Mouse (Mus musculus) lung, postnatal 0 days (tissue): ENCODE measurements around the gene Tbc1d2b. TPM values are rescaled to one million over a fixed set of nuclear protein-coding genes. Genes with fewer than 3 reads are reported as not detected.

Experiments
- ATAC-seq: fragments of 200-750 bp; cut with Nextera tagmentation; 2 replicates; pipeline ENCODE4 v1.8.0; 2017; ENCODE audit warnings: moderate library complexity
- DNase-seq: peaks from one replicate; pipeline ENCODE4 v3.0.0-alpha.2; 2016; ENCODE audit warnings: low spot score
- H3K27ac ChIP-seq: fragments of 300-500 bp; sonication (generic); 2 replicates; pipeline ENCODE4 v1.5.1; 2014; ENCODE audit warnings: antibody characterized with exemption, mild to moderate bottlenecking, low read length, mixed read lengths
- H3K27me3 ChIP-seq: fragments of 300-500 bp; sonication (generic); replicated peaks from 2 replicates; pipeline ENCODE4 v1.6.1; 2014; ENCODE audit warnings: low read length, mixed read lengths; ENCODE audit not compliant: insufficient read depth
- H3K36me3 ChIP-seq: fragments of 300-500 bp; sonication (generic); 2 replicates; pipeline ENCODE4 v1.6.1; 2014; ENCODE audit warnings: low read length, mixed read lengths; ENCODE audit not compliant: insufficient read depth
- H3K4me1 ChIP-seq: fragments of 300-500 bp; sonication (generic); 2 replicates; pipeline ENCODE4 v1.6.1; 2014; ENCODE audit warnings: antibody characterized with exemption, low read depth, low read length, mixed read lengths; ENCODE audit not compliant: insufficient read depth
- H3K4me2 ChIP-seq: fragments of 300-500 bp; sonication (generic); replicated peaks from 2 replicates; pipeline ENCODE4 v1.6.1; 2014; ENCODE audit warnings: low read depth, mild to moderate bottlenecking, low read length, moderate library complexity, mixed read lengths
- H3K4me3 ChIP-seq: fragments of 300-500 bp; sonication (generic); 2 replicates; pipeline ENCODE4 v1.5.1; 2014; ENCODE audit warnings: low read depth, low read length
- H3K9ac ChIP-seq: fragments of 300-500 bp; sonication (generic); replicated peaks from 2 replicates; pipeline ENCODE4 v1.6.1; 2014; ENCODE audit warnings: low read depth, mild to moderate bottlenecking
- H3K9me3 ChIP-seq: fragments of 300-500 bp; sonication (generic); 2 replicates; pipeline ENCODE4 v1.6.1; 2016; ENCODE audit warnings: low read length, mixed read lengths
- CTCF ChIP-seq: IDR thresholded peaks from 2 replicates; pipeline ENCODE4 v1.5.1; 2016; ENCODE audit warnings: antibody characterized with exemption, mild to moderate bottlenecking
- EP300 ChIP-seq: IDR thresholded peaks from 2 replicates; pipeline ENCODE4 v1.6.1; 2016; ENCODE audit warnings: antibody characterized with exemption, mild to moderate bottlenecking, control low read depth
- WGBS: fragments of 180-500 bp; shearing (Covaris S2); extraction: QIAGEN DNeasy Blood & Tissue Kit; methylation state at CpG from one replicate; pipeline ENCODE4 v1.1.7; 2014; 5-methylcytosine and 5-hydroxymethylcytosine counted together
- polyA plus RNA-seq: library from polyadenylated mRNA; unstranded; fragments of >200 nt; fragmentation: Nextera tagmentation; extraction: Ambion mirVana; gene quantifications from 2 replicates; pipeline ENCODE4 v1.2.1, GENCODE M21; 2015

Gene Tbc1d2b
- polyA plus RNA-seq, 1 experiment from 2014 or later, result 9.5 TPM

GRCm38 (mm10) chr9:90206500-90206899 lies 64.1 kb downstream of the Tbc1d2b start:
- H3K4me2 ChIP-seq, result no peak overlapping the region
- H3K4me3 ChIP-seq, result no peak overlapping the region
- DNase-seq, result peak; percentile 82
- WGBS, result 39% methylated on average over 2 of the region's 2 CpGs
- peaks cover 25% of the 10 kb centered on the region; the same call in 1 of the 2 replicates for H3K36me3 ChIP-seq
- ATAC-seq, result peak; percentile 31; the same call in 1 of the 2 replicates
- H3K9me3 ChIP-seq, result no peaks in the 10 kb centered on the region
- H3K9ac ChIP-seq, result no peak overlapping the region
- H3K4me1 ChIP-seq, result no peaks in the 10 kb centered on the region
- no peaks in the 10 kb centered on the region for H3K27me3 ChIP-seq
- H3K27ac ChIP-seq, result no peak overlapping the region
- TF ChIP-seq EP300, result no peak
- peak; percentile 96 for TF ChIP-seq CTCF

DNA sequence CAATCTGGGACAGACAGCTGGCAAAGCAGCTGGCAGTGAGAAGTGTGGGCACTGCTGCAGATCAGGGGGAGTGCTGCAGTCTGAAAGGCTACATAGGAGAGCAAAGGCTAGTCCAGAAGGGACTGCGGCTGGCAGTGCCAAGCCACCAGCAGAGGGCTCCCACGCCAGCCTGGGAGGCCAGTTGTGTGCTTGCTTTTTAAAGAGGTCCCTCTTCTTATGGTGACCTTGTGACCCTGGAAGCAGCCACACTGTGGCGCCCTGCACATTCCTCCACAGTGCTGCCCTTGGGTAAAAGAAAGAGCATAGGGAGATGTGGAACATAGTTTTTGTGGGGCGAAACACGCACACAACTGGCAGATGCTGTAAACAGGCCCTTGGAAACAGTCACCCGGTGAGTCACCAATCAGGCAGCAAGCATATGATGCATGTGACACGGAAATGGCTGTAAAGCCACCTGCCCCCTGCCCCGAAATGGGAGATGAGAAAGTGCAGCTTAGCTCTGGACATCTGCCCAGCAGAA lies 66.1 kb downstream of the Tbc1d2b start:
- H3K27ac ChIP-seq, result no peak overlapping the region
- WGBS, result 63% methylated on average over 8 of the region's 8 CpGs
- H3K9me3 ChIP-seq, result no peaks in the 10 kb centered on the region
- no peak overlapping the region for H3K4me3 ChIP-seq
- no peaks in the 10 kb centered on the region for H3K4me1 ChIP-seq
- TF ChIP-seq EP300, result no peak
- peak; percentile 44 for TF ChIP-seq CTCF
- no peaks in the 10 kb centered on the region for H3K27me3 ChIP-seq
- H3K36me3 ChIP-seq, result peaks cover 25% of the 10 kb centered on the region; the same call in 1 of the 2 replicates
- H3K4me2 ChIP-seq, result no peak overlapping the region
- no peak overlapping the region for H3K9ac ChIP-seq
- ATAC-seq (no peak), DNase-seq (no peak)

GRCm38 (mm10) chr9:90203233-90203632 lies 67.4 kb downstream of the Tbc1d2b start:
- no peak for ATAC-seq
- WGBS, result 83% methylated on average over 5 of the region's 5 CpGs
- no peaks in the 10 kb centered on the region for H3K27me3 ChIP-seq

DNA sequence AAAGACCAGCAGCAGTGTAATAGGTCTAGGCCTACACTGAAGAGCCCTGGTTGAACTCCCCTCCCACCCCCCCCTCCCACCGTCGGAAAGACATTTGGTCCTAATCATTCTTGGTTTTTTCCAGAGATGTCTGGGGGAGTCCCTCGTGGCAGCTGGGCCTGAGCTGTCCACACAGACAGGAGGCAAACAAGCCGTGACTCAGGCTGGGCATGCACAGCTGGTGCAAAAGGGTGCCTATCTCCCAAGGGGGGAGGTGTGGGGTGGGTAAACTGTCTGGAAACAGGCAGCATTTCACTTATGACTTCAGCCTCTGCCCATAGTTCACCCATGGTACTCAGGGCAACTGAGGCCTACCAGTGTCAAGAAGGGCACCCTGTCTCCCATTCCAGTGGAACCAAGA lies 69.1 kb downstream of the Tbc1d2b start:
- TF ChIP-seq CTCF (no peak), EP300 (no peak)
- no peaks in the 10 kb centered on the region for H3K9me3 ChIP-seq
- H3K27ac ChIP-seq, result no peak overlapping the region
- no peaks in the 10 kb centered on the region for H3K27me3 ChIP-seq
- no peak overlapping the region for H3K9ac ChIP-seq
- no peak overlapping the region for H3K4me2 ChIP-seq
- H3K4me1 ChIP-seq, result peaks cover 3% of the 10 kb centered on the region
- H3K36me3 ChIP-seq, result peaks cover 25% of the 10 kb centered on the region; the same call in 1 of the 2 replicates
- 52% methylated on average over 4 of the region's 4 CpGs for WGBS
- no peak overlapping the region for H3K4me3 ChIP-seq
- DNase-seq, result no peak
- ATAC-seq, result peak; percentile 46

More at GRCm38 (mm10) chr9:90203233-90203632, 67.4 kb downstream of the Tbc1d2b start:
- no peaks in the 10 kb centered on the region for H3K9me3 ChIP-seq
- no peak overlapping the region for H3K4me3 ChIP-seq
- H3K4me1 ChIP-seq, result peaks cover 3% of the 10 kb centered on the region
- TF ChIP-seq CTCF (no peak), EP300 (no peak)
- no peak for DNase-seq
- no peak overlapping the region for H3K9ac ChIP-seq
- peaks cover 25% of the 10 kb centered on the region; the same call in 1 of the 2 replicates for H3K36me3 ChIP-seq
- no peak overlapping the region for H3K27ac ChIP-seq
- no peak overlapping the region for H3K4me2 ChIP-seq

- no peaks in the 10 kb centered on the region for H3K9me3 ChIP-seq
- WGBS, result 89% methylated on average over 7 of the region's 7 CpGs
- no peaks in the 10 kb centered on the region for H3K27me3 ChIP-seq
- H3K4me2 ChIP-seq, result no peak overlapping the region
- peaks cover 3% of the 10 kb centered on the region for H3K4me1 ChIP-seq
- ATAC-seq (0 out of 2 replicates have a peak, but pooled peaks have one; percentile 1), DNase-seq (no peak)
- no peak overlapping the region for H3K9ac ChIP-seq
- H3K27ac ChIP-seq, result no peak overlapping the region
- no peak overlapping the region for H3K4me3 ChIP-seq
- peaks cover 22% of the 10 kb centered on the region; the same call in 1 of the 2 replicates for H3K36me3 ChIP-seq
- TF ChIP-seq EP300 (no peak), CTCF (no peak)
Observed at GRCm38 (mm10) chr9:90201096-90201495, 69.5 kb downstream of the Tbc1d2b start.

GRCm38 (mm10) chr9:90200501-90200900 lies 70.1 kb downstream of the Tbc1d2b start:
- ATAC-seq (no peak), DNase-seq (no peak)
- Histone ChIP-seq H3K4me2 (no peak overlapping the region), H3K36me3 (peaks cover 16% of the 10 kb centered on the region; the same call in 1 of the 2 replicates), H3K9me3 (no peaks in the 10 kb centered on the region), H3K4me1 (peaks cover 3% of the 10 kb centered on the region), H3K27me3 (no peaks in the 10 kb centered on the region), H3K27ac (no peak overlapping the region), H3K9ac (no peak overlapping the region), H3K4me3 (no peak overlapping the region)
- TF ChIP-seq CTCF (no peak), EP300 (no peak)
- 95% methylated on average over 4 of the region's 4 CpGs for WGBS
